Mouse (Mus musculus) macrophage (primary cell): Measurements from ENCODE around the gene Gsc. TPM values are rescaled to one million over a fixed set of nuclear protein-coding genes. Genes with fewer than 3 reads are reported as not detected.

Source experiments
- H3K27ac ChIP-seq: fragments of 350-480 bp; formaldehyde crosslinking; 2 replicates; pipeline ENCODE4 v1.9.0; 2021
- H3K36me3 ChIP-seq: fragments of 350-480 bp; formaldehyde crosslinking; 2 replicates; pipeline ENCODE4 v1.9.0; 2021; ENCODE audit errors: inconsistent target
- H3K4me3 ChIP-seq: fragments of 350-480 bp; formaldehyde crosslinking; 2 replicates; pipeline ENCODE4 v1.9.0; 2021; ENCODE audit errors: inconsistent target
- H3K79me2 ChIP-seq: fragments of 350-480 bp; formaldehyde crosslinking; 2 replicates; pipeline ENCODE4 v1.9.0; 2021; ENCODE audit errors: inconsistent target
- WGBS: methylation state at CpG from one replicate; pipeline ENCODE4 v1.1.7; 2026; ENCODE audit warnings: inconsistent platforms; ENCODE audit not compliant: missing documents; 5-methylcytosine and 5-hydroxymethylcytosine counted together
- polyA plus RNA-seq: library from polyadenylated mRNA; stranded (reverse); fragments of 250-400 nt; gene quantifications from 3 replicates; pipeline ENCODE4 v1.2.4, GENCODE M21; 2018; ENCODE audit warnings: inconsistent platforms

The Gsc gene
- polyA plus RNA-seq, 1 experiment from 2014 or later, result not detected

DNA sequence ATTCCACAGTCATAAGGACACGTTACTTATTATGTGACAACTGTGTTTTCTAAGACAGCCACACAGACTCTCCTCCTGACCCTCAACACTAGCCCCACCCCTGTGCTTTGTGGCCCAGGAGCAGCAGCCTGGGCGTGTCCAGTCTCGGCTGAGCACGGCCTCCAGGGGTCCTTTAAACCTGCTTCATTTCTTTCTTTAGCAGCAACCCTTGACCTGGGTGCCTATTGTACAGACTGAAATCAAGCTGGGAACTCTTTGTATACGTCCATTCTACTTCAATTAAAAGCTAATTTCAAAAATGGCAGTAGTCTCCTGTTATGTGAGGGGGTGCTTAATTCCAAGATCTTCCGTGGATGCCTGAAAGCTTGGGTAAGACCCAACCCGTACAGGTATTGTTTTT lies 39.9 kb downstream of the Gsc start:
- 81% methylated on average over 7 of the region's 7 CpGs for WGBS
- H3K4me3 ChIP-seq, result no peak overlapping the region
- no peak overlapping the region for H3K27ac ChIP-seq
- no peaks in the 10 kb centered on the region for H3K79me2 ChIP-seq
- no peaks in the 10 kb centered on the region for H3K36me3 ChIP-seq

DNA sequence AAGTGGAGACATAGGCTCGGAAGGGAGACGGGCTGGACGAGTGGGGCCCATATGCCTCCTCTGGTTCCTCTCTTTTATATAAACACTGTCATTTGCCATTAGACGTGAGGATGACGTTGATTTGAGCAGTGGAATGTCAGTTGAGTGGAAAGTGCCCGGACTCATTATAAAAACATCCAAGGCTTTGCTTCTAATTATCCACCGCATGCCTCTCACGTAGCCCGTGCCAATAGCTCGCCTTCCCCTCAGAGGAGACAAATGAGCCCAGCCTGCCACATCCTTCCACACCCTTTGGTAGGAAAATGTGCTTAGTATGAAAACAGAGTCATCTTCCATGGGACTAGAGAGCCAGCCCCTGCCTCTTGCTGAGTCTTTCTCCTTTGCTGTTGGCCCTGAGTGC lies 41.8 kb downstream of the Gsc start:
- no peak overlapping the region for H3K4me3 ChIP-seq
- H3K36me3 ChIP-seq, result no peaks in the 10 kb centered on the region
- H3K79me2 ChIP-seq, result no peaks in the 10 kb centered on the region
- H3K27ac ChIP-seq, result no peak overlapping the region
- WGBS, result 77% methylated on average over 10 of the region's 10 CpGs

DNA sequence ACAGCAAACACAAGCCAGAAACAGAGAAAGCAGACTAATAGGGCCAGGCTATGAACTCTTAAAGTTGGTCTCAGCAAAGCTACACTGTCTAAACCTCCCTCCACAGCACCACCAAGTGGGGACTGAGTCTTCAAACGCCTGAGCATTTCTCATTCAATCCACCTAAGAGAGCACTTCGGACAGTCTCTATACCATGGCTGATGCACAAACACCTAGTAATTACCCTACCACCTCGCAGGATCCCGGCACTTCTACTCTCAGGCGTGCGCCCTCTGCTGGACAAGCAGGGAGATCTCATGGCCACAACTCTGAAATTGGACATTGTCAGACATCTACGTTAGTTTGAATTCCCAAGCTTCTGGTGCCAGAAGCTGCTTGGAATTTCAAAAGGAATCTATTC lies 46.2 kb downstream of the Gsc start:
- WGBS, result 10% methylated on average over 7 of the region's 7 CpGs
- H3K27ac ChIP-seq, result no peak overlapping the region

DNA sequence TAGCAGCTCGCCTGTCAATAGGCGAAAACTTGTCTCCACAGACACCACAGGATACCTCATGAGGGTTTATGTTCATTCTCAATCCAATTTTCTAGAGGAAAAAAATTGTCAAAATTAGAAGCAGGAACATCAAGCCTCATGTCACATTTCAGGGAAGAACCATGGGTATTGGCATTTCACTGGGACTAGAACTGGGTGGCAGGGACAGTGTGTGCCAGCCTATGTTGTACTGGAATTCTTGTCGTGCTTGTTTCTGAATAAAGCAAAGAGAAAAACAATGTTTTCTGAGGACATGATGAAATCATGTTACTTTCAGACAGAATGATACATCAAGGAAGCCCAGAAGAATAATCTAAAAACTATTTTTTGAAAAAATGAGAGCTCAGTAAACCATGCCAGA lies 47.5 kb downstream of the Gsc start:
- H3K36me3 ChIP-seq, result no peaks in the 10 kb centered on the region
- no peaks in the 10 kb centered on the region for H3K79me2 ChIP-seq
- H3K4me3 ChIP-seq, result no peak overlapping the region
- 78% methylated on average over 3 of the region's 3 CpGs for WGBS
- no peak overlapping the region for H3K27ac ChIP-seq

More for the DNA sequence above, 46.2 kb downstream of the Gsc start:
- Histone ChIP-seq H3K79me2 (no peaks in the 10 kb centered on the region), H3K4me3 (no peak overlapping the region), H3K36me3 (no peaks in the 10 kb centered on the region)

DNA sequence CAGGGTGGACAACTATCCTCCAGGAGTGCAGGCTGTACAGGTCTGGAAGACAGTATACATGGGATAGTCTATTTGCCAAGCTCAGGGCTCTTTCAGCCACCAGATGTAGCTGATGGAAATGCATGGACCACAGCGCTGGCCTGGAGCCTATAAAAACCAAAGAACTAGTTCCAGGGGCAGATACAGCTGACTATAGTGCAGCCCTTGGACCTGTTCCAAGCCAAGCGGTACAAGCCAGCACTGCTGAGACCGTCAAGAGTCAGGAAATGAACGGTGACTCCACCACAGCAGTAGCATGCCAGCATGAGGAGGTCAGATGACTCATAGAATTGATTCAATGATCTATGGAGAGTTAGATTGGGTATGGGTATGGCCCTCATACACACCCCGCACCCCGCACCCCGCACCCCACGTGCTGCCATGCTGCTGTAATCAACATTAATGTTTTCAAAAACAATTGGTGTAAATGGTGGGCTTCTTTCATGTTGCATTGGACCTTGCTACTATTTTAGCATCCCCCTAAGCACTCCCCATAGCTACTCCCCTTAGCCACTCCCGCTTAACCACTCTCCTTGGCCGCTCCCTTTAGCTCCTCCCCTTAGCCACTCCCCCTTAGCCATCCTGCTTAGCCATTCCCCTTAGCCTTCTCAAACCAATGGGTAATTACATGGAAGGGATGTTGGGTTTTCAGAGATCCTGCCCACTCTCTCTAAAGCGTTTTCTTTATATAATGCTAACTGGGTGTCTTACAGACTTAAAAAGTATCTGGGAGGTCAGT lies 50.3 kb downstream of the Gsc start:
- H3K27ac ChIP-seq, result no peak overlapping the region
- no peaks in the 10 kb centered on the region for H3K36me3 ChIP-seq
- no peak overlapping the region for H3K4me3 ChIP-seq
- no peaks in the 10 kb centered on the region for H3K79me2 ChIP-seq
- WGBS, result 64% methylated on average over 11 of the region's 11 CpGs

Other genes starting within 250 kb of the Gsc start
- 1.4 to 6.2 TPM (median 1.5 TPM) in 3 replicates for gene Serpina3g, start 237.1 kb downstream of the Gsc start, polyA plus RNA-seq
- gene Serpina3i, start 210.2 kb downstream of the Gsc start, polyA plus RNA-seq, result not detected in 3 replicates
- gene Serpina3j, start 158.8 kb downstream of the Gsc start, polyA plus RNA-seq, result not detected in 3 replicates
- gene Serpina3k, start 134.8 kb downstream of the Gsc start, polyA plus RNA-seq, result not detected in 3 replicates
- not detected in 3 replicates for gene Serpina3m, start 134.8 kb downstream of the Gsc start, polyA plus RNA-seq
- not detected in 3 replicates for gene Serpina3n, start 66.6 kb downstream of the Gsc start, polyA plus RNA-seq